Comparison of ENCODE assay signal across 13 mouse cellular contexts in genomic region chr4:117427540-117427939, GRCm38 (mm10).
DNase-seq lines count a peak whose midpoint lies in the region; ATAC-seq and TF ChIP-seq lines count a peak whose summit lies in the region.
"Had no signal": no experiment of that assay in that cellular context is flagged by ENCODE, and none has a peak within 500 bp of the region (broad histone marks: within the 10 kb centered on the region; RNA-seq: fewer than 3 reads in every experiment).

No protein-coding gene starts in this region.

- H3K4me1 ChIP-seq in kidney, embryonic 16.5 days (ENCODE audit: insufficient read depth, low read length): peaks cover 7% of the 10 kb centered on the region; the same call in 1 of the 2 replicates
- peaks cover 7% of the 10 kb centered on the region; the same call in 1 of the 2 replicates for H3K4me1 ChIP-seq in limb, embryonic 14.5 days (ENCODE audit: control insufficient read depth, insufficient read depth, low read length)
- no peaks in the 10 kb centered on the region for H3K4me1 ChIP-seq in intestine, embryonic 15.5 days (replicated peaks)
- H3K4me1 ChIP-seq in hindbrain, postnatal 0 days (ENCODE audit: insufficient read depth, low read length): no peaks in the 10 kb centered on the region
- H3K4me1 ChIP-seq: embryonic facial prominence, embryonic 15.5 days had no signal

- H3K36me3 ChIP-seq in kidney, embryonic 16.5 days (ENCODE audit: insufficient read depth, low read length): no peaks in the 10 kb centered on the region
- no peaks in the 10 kb centered on the region for H3K36me3 ChIP-seq in limb, embryonic 14.5 days (ENCODE audit: control insufficient read depth, insufficient read depth, low read length)
- no peaks in the 10 kb centered on the region for H3K36me3 ChIP-seq in intestine, embryonic 15.5 days
- H3K36me3 ChIP-seq in hindbrain, postnatal 0 days (ENCODE audit: insufficient read depth, low read length): no peaks in the 10 kb centered on the region
- H3K36me3 ChIP-seq: embryonic facial prominence, embryonic 15.5 days; heart, embryonic 10.5 days; hindbrain, embryonic 15.5 days had no signal

- H3K27me3 ChIP-seq in kidney, embryonic 16.5 days (ENCODE audit: insufficient read depth, low read length): peaks cover 54% of the 10 kb centered on the region
- peaks cover 5% of the 10 kb centered on the region; the same call in 1 of the 2 replicates for H3K27me3 ChIP-seq in limb, embryonic 14.5 days (ENCODE audit: control insufficient read depth, insufficient read depth, low read length)
- H3K27me3 ChIP-seq in intestine, embryonic 15.5 days (replicated peaks): 0 out of 2 replicates have a peak, but pooled peaks cover 8% of the 10 kb centered on the region
- peaks cover 4% of the 10 kb centered on the region; the same call in 1 of the 2 replicates for H3K27me3 ChIP-seq in hindbrain, postnatal 0 days (ENCODE audit: insufficient read depth, low read length)

- DNase-seq in kidney, adult 11 months: no peak
- DNase-seq in brain, adult 2 months (ENCODE audit: low read depth, low spot score): peak; percentile 69
- DNase-seq in limb, embryonic 14.5 days (ENCODE audit: low spot score): no peak
- DNase-seq in spleen, postnatal 36 days (ENCODE audit: low spot score in 2 of 2): no peak
- no peak for DNase-seq in hindbrain, postnatal 0 days (ENCODE audit: low spot score)
- DNase-seq: adrenal gland, postnatal 14 days; cerebellum, adult 9-11 months had no signal

- no peaks in the 10 kb centered on the region for H3K9me3 ChIP-seq in kidney, embryonic 16.5 days (ENCODE audit: low read length)
- H3K9me3 ChIP-seq in limb, embryonic 14.5 days (ENCODE audit: control insufficient read depth, low read length): no peaks in the 10 kb centered on the region
- H3K9me3 ChIP-seq in intestine, embryonic 15.5 days: no peaks in the 10 kb centered on the region
- no peaks in the 10 kb centered on the region for H3K9me3 ChIP-seq in hindbrain, postnatal 0 days (ENCODE audit: low read length)
- H3K9me3 ChIP-seq: embryonic facial prominence, embryonic 15.5 days; heart, embryonic 10.5 days; hindbrain, embryonic 15.5 days had no signal

- H3K4me2 ChIP-seq in kidney, embryonic 16.5 days (replicated peaks; ENCODE audit: low read depth, low read length): no peak overlapping the region
- no peak overlapping the region for H3K4me2 ChIP-seq in limb, embryonic 14.5 days (replicated peaks; ENCODE audit: low read depth, low read length, severe bottlenecking)
- H3K4me2 ChIP-seq in intestine, embryonic 15.5 days (replicated peaks): no peak overlapping the region
- no peak overlapping the region for H3K4me2 ChIP-seq in hindbrain, postnatal 0 days (ENCODE audit: low read depth, low read length)
- H3K4me2 ChIP-seq: embryonic facial prominence, embryonic 15.5 days; hindbrain, embryonic 15.5 days had no signal

- no peak overlapping the region for H3K27ac ChIP-seq in kidney, embryonic 16.5 days (ENCODE audit: low read length)
- no peak overlapping the region for H3K27ac ChIP-seq in limb, embryonic 14.5 days (replicated peaks; ENCODE audit: low read depth, low read length)
- H3K27ac ChIP-seq in intestine, embryonic 15.5 days: no peak overlapping the region
- no peak overlapping the region for H3K27ac ChIP-seq in hindbrain, postnatal 0 days
- H3K27ac ChIP-seq: embryonic facial prominence, embryonic 15.5 days; heart, embryonic 10.5 days; hindbrain, embryonic 15.5 days had no signal

- no peak overlapping the region for H3K4me3 ChIP-seq in kidney, embryonic 16.5 days (ENCODE audit: low read length)
- H3K4me3 ChIP-seq in limb, embryonic 14.5 days (replicated peaks; ENCODE audit: low read length): no peak overlapping the region
- no peak overlapping the region for H3K4me3 ChIP-seq in intestine, embryonic 15.5 days (replicated peaks)
- H3K4me3 ChIP-seq in hindbrain, postnatal 0 days (ENCODE audit: low read length): no peak overlapping the region
- H3K4me3 ChIP-seq: embryonic facial prominence, embryonic 15.5 days; heart, embryonic 10.5 days; hindbrain, embryonic 15.5 days had no signal

- peak; percentile 46; the same call in 1 of the 2 replicates for ATAC-seq in kidney, embryonic 16.5 days (ENCODE audit: low FRiP score, low TSS enrichment)
- no peak; the same call in 1 of the 2 replicates for ATAC-seq in limb, embryonic 14.5 days (ENCODE audit: low FRiP score, low read depth)
- peak; percentile 81 for ATAC-seq in monocyte, adult 5-6 weeks (replicated peaks; ENCODE audit: insufficient number of reproducible peaks, low FRiP score, low TSS enrichment, poor library complexity, severe bottlenecking)
- no peak for ATAC-seq in intestine, embryonic 15.5 days
- no peak for ATAC-seq in hindbrain, postnatal 0 days

- H3K9ac ChIP-seq in kidney, embryonic 16.5 days (replicated peaks; ENCODE audit: low read length): no peak overlapping the region
- H3K9ac ChIP-seq in limb, embryonic 14.5 days (ENCODE audit: low read depth, low read length, severe bottlenecking): 0 out of 2 replicates have a peak overlapping the region, but pooled peaks have one; percentile 5
- H3K9ac ChIP-seq in intestine, embryonic 15.5 days: no peak overlapping the region
- no peak overlapping the region for H3K9ac ChIP-seq in hindbrain, postnatal 0 days (replicated peaks; ENCODE audit: low read length)
- H3K9ac ChIP-seq: embryonic facial prominence, embryonic 15.5 days; hindbrain, embryonic 15.5 days had no signal

- no peak for TF ChIP-seq CTCF in hindbrain, postnatal 0 days (IDR thresholded peaks at IDR 0.05; ENCODE audit: low read depth)

- TF ChIP-seq POLR2A in limb, embryonic 14.5 days (IDR thresholded peaks at IDR 0.05; ENCODE audit: borderline replicate concordance, extremely low read depth, insufficient read depth, insufficient read length): no peak

- WGBS in kidney, embryonic 16.5 days: 26% methylated on average over 12 of the region's 12 CpGs
- 16% methylated on average over 12 of the region's 12 CpGs for WGBS in limb, embryonic 14.5 days
- 31% methylated on average over 12 of the region's 12 CpGs for WGBS in intestine, embryonic 15.5 days
- WGBS in hindbrain, postnatal 0 days: 60% methylated on average over 12 of the region's 12 CpGs

Comparison
In these comparisons a context has a peak if more than half of its experiments do, and no peak if none do; other contexts are left out.
1. ATAC-seq: peak in kidney, embryonic 16.5 days (single experiment) and monocyte, adult 5-6 weeks (single experiment); none in limb, embryonic 14.5 days (single experiment), intestine, embryonic 15.5 days (single experiment) and hindbrain, postnatal 0 days (single experiment).